In the genomic region with DNA sequence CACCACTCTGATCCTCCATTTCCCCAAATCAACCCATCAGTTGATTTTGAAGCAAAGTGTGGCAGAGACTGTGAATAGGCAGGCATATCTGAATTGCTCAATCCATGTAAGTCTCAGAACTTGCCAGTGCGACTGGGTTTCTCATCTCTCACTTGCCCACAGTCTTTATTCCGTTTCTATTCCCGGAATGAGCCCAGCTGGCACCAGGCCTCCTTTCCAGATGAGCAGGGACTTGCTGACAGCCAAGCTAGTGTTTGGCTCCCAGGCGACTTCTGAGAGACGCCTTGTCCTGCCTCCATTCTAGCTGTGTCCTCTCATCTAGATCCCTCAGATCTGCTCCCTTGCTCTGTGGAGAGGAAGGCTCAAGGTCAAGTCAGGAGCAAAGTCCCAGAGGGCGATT, we compare ENCODE assay signal across 12 mouse cellular contexts. TPM values are rescaled to one million over a fixed set of nuclear protein-coding genes. Genes with fewer than 3 reads are reported as not detected.
DNase-seq lines count a peak whose midpoint lies in the region; ATAC-seq and TF ChIP-seq lines count a peak whose summit lies in the region.
"Had no signal": no experiment of that assay in that cellular context is flagged by ENCODE, and none has a peak within 500 bp of the region (broad histone marks: within the 10 kb centered on the region; RNA-seq: fewer than 3 reads in every experiment).

No protein-coding gene starts in this region.

- DNase-seq in hindbrain, postnatal 0 days (ENCODE audit: low spot score), result peak; percentile 26
- peak; percentile 53 for DNase-seq in gastrocnemius, adult 18-20 months (ENCODE audit: low spot score)
- peak; percentile 78 for DNase-seq in layer of hippocampus, adult 9-11 months
- peak; percentile 65 for DNase-seq in right cerebral cortex, postnatal 25 days
- no peak for DNase-seq in embryo, embryonic 9.5 days (ENCODE audit: extremely low spot score)
- DNase-seq: retina, postnatal 1 day had no signal

- no peak for TF ChIP-seq CTCF in hindbrain, postnatal 0 days (IDR thresholded peaks at IDR 0.05; ENCODE audit: low read depth)

- no peak for ATAC-seq in hindbrain, postnatal 0 days
- ATAC-seq in hindbrain, embryonic 12.5 days (ENCODE audit: low FRiP score), result no peak
- ATAC-seq in inflammation-experienced regulatory T-cells, adult 6 months, result no peak
- no peak for ATAC-seq in activated CD4-positive, CD25-positive, alpha-beta regulatory T cell, adult 4 months

- no peaks in the 10 kb centered on the region; the same call in 1 of the 2 replicates for H3K4me1 ChIP-seq in hindbrain, postnatal 0 days (ENCODE audit: insufficient read depth, low read length)
- H3K4me1 ChIP-seq in hindbrain, embryonic 12.5 days, result no peaks in the 10 kb centered on the region

- peaks cover 4% of the 10 kb centered on the region; the same call in 1 of the 2 replicates for H3K9me3 ChIP-seq in hindbrain, postnatal 0 days (ENCODE audit: low read length)
- H3K9me3 ChIP-seq in hindbrain, embryonic 12.5 days (replicated peaks), result peaks cover 10% of the 10 kb centered on the region

- H3K27ac ChIP-seq in hindbrain, postnatal 0 days, result no peak overlapping the region
- no peak overlapping the region for H3K27ac ChIP-seq in hindbrain, embryonic 12.5 days

- no peaks in the 10 kb centered on the region for H3K27me3 ChIP-seq in hindbrain, postnatal 0 days (ENCODE audit: insufficient read depth, low read length)
- no peaks in the 10 kb centered on the region for H3K27me3 ChIP-seq in hindbrain, embryonic 12.5 days

- H3K4me3 ChIP-seq in hindbrain, postnatal 0 days (ENCODE audit: low read length), result no peak overlapping the region
- H3K4me3 ChIP-seq in hindbrain, embryonic 12.5 days, result no peak overlapping the region
- H3K4me3 ChIP-seq: erythroblast, embryonic 14.5 days; megakaryocyte, embryonic 14.5 days had no signal

- no peak overlapping the region for H3K4me2 ChIP-seq in hindbrain, postnatal 0 days (ENCODE audit: low read depth, low read length)
- H3K4me2 ChIP-seq in hindbrain, embryonic 12.5 days (replicated peaks), result no peak overlapping the region

- H3K36me3 ChIP-seq in hindbrain, postnatal 0 days (ENCODE audit: insufficient read depth, low read length), result no peaks in the 10 kb centered on the region
- no peaks in the 10 kb centered on the region for H3K36me3 ChIP-seq in hindbrain, embryonic 12.5 days

- WGBS in hindbrain, postnatal 0 days, result 53% methylated on average over 6 of the region's 6 CpGs
- 81% methylated on average over 6 of the region's 6 CpGs for WGBS in hindbrain, embryonic 12.5 days

- no peak overlapping the region for H3K9ac ChIP-seq in hindbrain, postnatal 0 days (replicated peaks; ENCODE audit: low read length)
- no peak overlapping the region for H3K9ac ChIP-seq in hindbrain, embryonic 12.5 days

RNA-seq across cellular contexts. Expression of gene Banf2, which starts 11.9 kb away (rescaled TPM):
- total RNA-seq in hindbrain, postnatal 0 days (2014; rRNA removed), result not detected in 2 replicates
- polyA plus RNA-seq in hindbrain, postnatal 0 days (2015; fragmentation: Nextera tagmentation; extraction: Ambion mirVana), result not detected in 2 replicates
- not detected in 2 replicates for polyA plus RNA-seq in hindbrain, embryonic 12.5 days (2016; fragmentation: Nextera tagmentation; extraction: Ambion mirVana)
- total RNA-seq in gastrocnemius, adult 18-20 months (2021), result not detected
- not detected for polyA plus RNA-seq in inflammation-experienced regulatory T-cells, adult 6 months (2017; shearing (Covaris generic))
- not detected for polyA plus RNA-seq in activated CD4-positive, CD25-positive, alpha-beta regulatory T cell, adult 4 months (2017; shearing (Covaris generic))
- polyA plus RNA-seq: erythroblast, embryonic 14.5 days; large intestine, adult 2 months had no signal

RNA-seq across cellular contexts. Expression of gene Rrbp1, which starts 33.7 kb away (rescaled TPM):
- total RNA-seq in hindbrain, postnatal 0 days (2014; rRNA removed), result 24.0 and 29.9 TPM in 2 replicates
- 31.5 and 34.4 TPM in 2 replicates for polyA plus RNA-seq in hindbrain, postnatal 0 days (2015; fragmentation: Nextera tagmentation; extraction: Ambion mirVana)
- 60.7 and 61.6 TPM in 2 replicates for polyA plus RNA-seq in hindbrain, embryonic 12.5 days (2016; fragmentation: Nextera tagmentation; extraction: Ambion mirVana)
- total RNA-seq in gastrocnemius, adult 18-20 months (2021), result 10 to 100 TPM; 32.0 to 39.3 TPM
- polyA plus RNA-seq in inflammation-experienced regulatory T-cells, adult 6 months (2017; shearing (Covaris generic)), result 10 to 100 TPM; 28.4 to 43.0 (median 33.7) TPM
- 10 to 100 TPM; 34.6 to 36.9 TPM for polyA plus RNA-seq in activated CD4-positive, CD25-positive, alpha-beta regulatory T cell, adult 4 months (2017; shearing (Covaris generic))
